Mouse (Mus musculus) CH12.LX (cell line): Measurements from ENCODE around the gene Samsn1. TPM values are rescaled to one million over a fixed set of nuclear protein-coding genes. Genes with fewer than 3 reads are reported as not detected.

Experiments used
- DNase-seq: peaks from one replicate; pipeline ENCODE4 v3.0.0-alpha.2; 2013; ENCODE audit errors: extremely low read depth
- H3K27ac ChIP-seq: 2 replicates; pipeline ENCODE4 v1.5.1; 2012; ENCODE audit warnings: low read depth, mild to moderate bottlenecking, control low read depth, moderate library complexity; ENCODE audit not compliant: insufficient read depth
- H3K27me3 ChIP-seq: replicated peaks from 2 replicates; pipeline ENCODE3; 2012; ENCODE audit warnings: inconsistent platforms
- H3K36me3 ChIP-seq, 2 experiments: replicated peaks in 1 of 2; 2 replicates each; pipeline versions ENCODE3 to v1.6.1; 2012; ENCODE audit warnings: inconsistent platforms in 1 of 2, low read length in 1 of 2, mild to moderate bottlenecking in 1 of 2, mixed read lengths in 1 of 2, moderate library complexity in 1 of 2; ENCODE audit not compliant: control insufficient read depth in 1 of 2, insufficient read depth in 1 of 2
- H3K4me1 ChIP-seq, 2 experiments: 2 replicates each; pipeline ENCODE4 v1.6.1; 2012; ENCODE audit warnings: inconsistent platforms in 1 of 2, moderate library complexity in 1 of 2; ENCODE audit not compliant: insufficient read depth in 2 of 2, control insufficient read depth in 1 of 2
- H3K4me2 ChIP-seq: 2 replicates; pipeline ENCODE4 v1.6.1; 2012; ENCODE audit warnings: low read depth, mild to moderate bottlenecking, control low read depth; ENCODE audit not compliant: poor library complexity, insufficient read depth, severe bottlenecking
- H3K4me3 ChIP-seq, 3 experiments: fragments of 150-350 bp in 1 of 3; sonication (generic) in 1 of 3; replicated peaks in 1 of 3; 2 replicates each; pipeline versions ENCODE3 to v1.5.1; 2011 to 2012; ENCODE audit warnings: low read depth in 2 of 3, low read length in 2 of 3, mild to moderate bottlenecking in 2 of 3, moderate library complexity in 2 of 3, control low read depth in 1 of 3, improper control_type of control experiment in 1 of 3, inconsistent platforms in 1 of 3, mixed read lengths in 1 of 3; ENCODE audit not compliant: poor library complexity in 1 of 3
- H3K79me2 ChIP-seq: replicated peaks from 2 replicates; pipeline ENCODE4 v1.6.1; 2012; ENCODE audit warnings: mild to moderate bottlenecking, moderate library complexity; ENCODE audit not compliant: control insufficient read depth, poor library complexity, insufficient read depth, severe bottlenecking; ENCODE audit errors: extremely low read depth
- H3K9ac ChIP-seq: 2 replicates; pipeline ENCODE4 v1.6.1; 2012; ENCODE audit warnings: low read depth, mild to moderate bottlenecking, control low read depth, moderate library complexity; ENCODE audit not compliant: insufficient read depth
- H3K9me3 ChIP-seq: replicated peaks from 2 replicates; pipeline ENCODE3; 2012; ENCODE audit warnings: low read length, inconsistent platforms, mixed read lengths
- CHD1 ChIP-seq: IDR thresholded peaks from 2 replicates; pipeline ENCODE4 v1.6.1; 2012; ENCODE audit warnings: low read depth, low read length, improper control_type of control experiment, inconsistent platforms
- CTCF ChIP-seq, 2 experiments: IDR thresholded peaks in 1 of 2; conservative IDR thresholded peaks in 1 of 2; 2 replicates each; pipeline ENCODE4 v1.5.1; 2011 to 2012; ENCODE audit warnings: low read depth in 2 of 2, low read length in 2 of 2, improper control_type of control experiment in 1 of 2, inconsistent platforms in 1 of 2, mild to moderate bottlenecking in 1 of 2, moderate library complexity in 1 of 2
- E2F4 ChIP-seq: IDR thresholded peaks from 2 replicates; pipeline ENCODE4 v1.6.1; 2011; ENCODE audit warnings: low read depth, low read length, improper control_type of control experiment; ENCODE audit not compliant: insufficient replicate concordance
- ELF1 ChIP-seq: IDR thresholded peaks from 2 replicates; pipeline ENCODE4 v1.6.1; 2014; ENCODE audit warnings: low read depth, mild to moderate bottlenecking, inconsistent platforms, low read length, improper control_type of control experiment
- EP300 ChIP-seq: IDR thresholded peaks from 2 replicates; pipeline ENCODE4 v1.6.1; 2011; ENCODE audit warnings: low read length, improper control_type of control experiment
- ETS1 ChIP-seq: conservative IDR thresholded peaks from 2 replicates; pipeline ENCODE4 v1.6.1; 2012; ENCODE audit warnings: low read depth, mild to moderate bottlenecking, inconsistent platforms, low read length, improper control_type of control experiment, moderate library complexity
- GABPA ChIP-seq: IDR thresholded peaks from 2 replicates; pipeline ENCODE4 v1.6.1; 2012; ENCODE audit warnings: low read depth, low read length, improper control_type of control experiment, inconsistent platforms; ENCODE audit not compliant: insufficient replicate concordance
- IRF4 ChIP-seq: IDR thresholded peaks from 2 replicates; pipeline ENCODE4 v1.6.1; 2014; ENCODE audit warnings: low read depth, mild to moderate bottlenecking, inconsistent platforms, low read length, improper control_type of control experiment
- KAT2A ChIP-seq: IDR thresholded peaks from 2 replicates; pipeline ENCODE4 v1.6.1; 2012; ENCODE audit warnings: low read length, improper control_type of control experiment, inconsistent platforms; ENCODE audit not compliant: insufficient replicate concordance
- MAZ ChIP-seq: IDR thresholded peaks from 2 replicates; pipeline ENCODE4 v1.6.1; 2012; ENCODE audit warnings: low read depth, mild to moderate bottlenecking, inconsistent platforms, low read length, improper control_type of control experiment, moderate library complexity
- MEF2A ChIP-seq: IDR thresholded peaks from 2 replicates; pipeline ENCODE4 v1.6.1; 2014; ENCODE audit warnings: low read depth, mild to moderate bottlenecking, inconsistent platforms, low read length, improper control_type of control experiment, borderline replicate concordance
- MXI1 ChIP-seq: IDR thresholded peaks from 2 replicates; pipeline ENCODE4 v1.6.1; 2011; ENCODE audit warnings: mild to moderate bottlenecking, low read depth, low read length, improper control_type of control experiment
- NRF1 ChIP-seq: IDR thresholded peaks from 2 replicates; pipeline ENCODE4 v1.6.1; 2014; ENCODE audit warnings: low read depth, mild to moderate bottlenecking, inconsistent platforms, low read length, improper control_type of control experiment, moderate library complexity
- POLR2A ChIP-seq: IDR thresholded peaks from 2 replicates; pipeline ENCODE4 v1.6.1; 2011; ENCODE audit warnings: low read depth, mild to moderate bottlenecking, improper control_type of control experiment, low read length
- RCOR1 ChIP-seq: conservative IDR thresholded peaks from 2 replicates; pipeline ENCODE4 v1.6.1; 2012; ENCODE audit warnings: low read depth, mild to moderate bottlenecking, inconsistent platforms, low read length, improper control_type of control experiment
- SIN3A ChIP-seq: IDR thresholded peaks from 2 replicates; pipeline ENCODE4 v1.6.1; 2012; ENCODE audit warnings: low read length, improper control_type of control experiment, inconsistent platforms
- TBP ChIP-seq: conservative IDR thresholded peaks from 2 replicates; pipeline ENCODE4 v1.6.1; 2011; ENCODE audit warnings: low read depth, low read length, improper control_type of control experiment
- USF1 ChIP-seq: IDR thresholded peaks from 2 replicates; pipeline ENCODE4 v1.6.1; 2014; ENCODE audit warnings: low read depth, mild to moderate bottlenecking, inconsistent platforms, low read length, improper control_type of control experiment
- USF2 ChIP-seq: conservative IDR thresholded peaks from 2 replicates; pipeline ENCODE4 v1.6.1; 2011; ENCODE audit warnings: low read depth, low read length, improper control_type of control experiment
- ZMIZ1 ChIP-seq: IDR thresholded peaks from 2 replicates; pipeline ENCODE4 v1.6.1; 2012; ENCODE audit warnings: low read depth, mild to moderate bottlenecking, inconsistent platforms, low read length, improper control_type of control experiment
- dilution Hi-C: fragments of 300-500 bp; cut with MboI; formaldehyde crosslinking; loops from 2 replicates; pipeline ENCODE4 v1.14.3; 2020; ENCODE audit warnings: low sequenced_read_pairs; ENCODE audit not compliant: extremely low pct_unique_long_range_greater_than_20kb, extremely low pct_ligation_motif_present
- in situ Hi-C: fragments of 300-500 bp; cut with MboI; formaldehyde crosslinking; loops from 3 replicates; pipeline ENCODE4 v1.14.3; 2019; ENCODE audit warnings: low sequenced_read_pairs, low pct_ligation_motif_present, low pct_unique_long_range_greater_than_20kb, mixed read lengths
- polyA plus RNA-seq: library from polyadenylated mRNA; unstranded; fragments of >175 nt; gene quantifications from 2 replicates; pipeline ENCODE4 v1.2.1, GENCODE M21; 2012; ENCODE audit warnings: low read depth; ENCODE audit not compliant: insufficient read length
- total RNA-seq, 2 experiments: library from RNA; depleted of rRNA; stranded (reverse); fragments of 300-350 nt in 1 of 2; fragments of >200 nt in 1 of 2; gene quantifications; 2 replicates each; pipeline ENCODE4 v1.2.3; 2012 to 2014

Gene Samsn1
- total and polyA plus RNA-seq, 3 experiments, result 27.7 to 76.9 (median 29.6) TPM

DNA sequence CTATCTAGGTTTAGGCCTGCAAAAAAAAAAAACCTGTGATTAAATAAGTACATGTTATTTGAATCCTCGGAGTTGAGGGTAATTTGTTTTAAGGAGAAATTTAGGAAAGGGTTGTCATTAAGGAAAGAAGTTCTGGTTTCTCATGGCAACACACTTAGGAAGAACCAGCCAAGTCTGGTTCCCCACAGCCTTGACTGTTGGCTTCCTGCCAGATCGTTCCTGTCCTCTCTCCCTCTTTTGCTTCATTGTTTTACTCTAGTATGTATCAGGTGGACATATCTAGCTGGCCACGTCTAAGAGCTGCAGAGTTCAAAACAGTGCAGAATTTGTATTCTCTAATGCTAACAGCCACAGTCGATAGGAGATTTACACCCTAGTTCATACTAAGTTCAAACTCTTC lies 146.2 kb downstream of the Samsn1 start:
- dilution Hi-C loops, result no loop called here
- peaks cover 32 to 52% of the 10 kb centered on the region in 2 experiments for H3K36me3 ChIP-seq

DNA sequence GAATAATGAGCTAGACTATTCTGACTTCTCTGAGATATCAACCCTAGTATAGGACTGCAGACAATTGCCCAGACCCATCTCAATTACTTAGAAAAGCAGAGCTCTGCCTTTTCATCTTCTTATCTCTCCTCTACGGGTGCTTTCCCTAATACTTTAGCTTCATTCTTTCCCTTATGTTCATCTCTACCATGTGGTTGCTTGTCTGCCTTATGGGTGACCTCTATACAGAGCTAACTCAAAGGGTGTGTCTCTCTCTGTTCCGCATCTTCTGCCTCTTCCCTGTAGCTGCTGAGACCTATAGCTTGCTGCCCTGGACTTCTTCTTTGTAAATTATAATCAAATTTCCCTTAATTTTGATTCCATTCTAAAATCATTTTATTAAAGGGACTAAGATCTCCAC lies 147.6 kb downstream of the Samsn1 start:
- Histone ChIP-seq H3K4me1 (peaks cover 3 to 20% of the 10 kb centered on the region in 2 experiments; a peak in 2 of 4 replicates), H3K9ac (no peak overlapping the region), H3K9me3 (no peaks in the 10 kb centered on the region), H3K27me3 (no peaks in the 10 kb centered on the region), H3K27ac (no peak overlapping the region), H3K36me3 (peaks cover 37 to 60% of the 10 kb centered on the region in 2 experiments), H3K4me3 (no peak overlapping the region), H3K4me2 (no peak overlapping the region), H3K79me2 (no peaks in the 10 kb centered on the region)
- in situ Hi-C loops, result no loop called here
- no peak for DNase-seq
- TF ChIP-seq MXI1 (no peak), IRF4 (no peak), RCOR1 (no peak), USF2 (no peak), MEF2A (no peak), GABPA (no peak), SIN3A (no peak), MAZ (no peak), ZMIZ1 (no peak), NRF1 (no peak), USF1 (no peak), ETS1 (no peak), ELF1 (no peak), EP300 (no peak), CHD1 (no peak), POLR2A (no peak), E2F4 (no peak), KAT2A (no peak)
- dilution Hi-C loops, result no loop called here

More for the DNA sequence above, 146.2 kb downstream of the Samsn1 start:
- H3K27ac ChIP-seq, result no peak overlapping the region
- no peaks in the 10 kb centered on the region for H3K9me3 ChIP-seq
- TF ChIP-seq KAT2A, result no peak
- TF ChIP-seq TBP, result no peak
- no peak for TF ChIP-seq MEF2A
- TF ChIP-seq CTCF (conservative IDR thresholded peaks at IDR 0.05 in 1 of 2, IDR thresholded peaks at IDR 0.05 in 1 of 2; ENCODE audit: low read depth in 2 of 2, low read length in 2 of 2), result no peak
- no peak overlapping the region for H3K9ac ChIP-seq
- in situ Hi-C loops, result no loop called here
- no peak overlapping the region for H3K4me3 ChIP-seq
- peaks cover 3 to 20% of the 10 kb centered on the region in 2 experiments; a peak in 2 of 4 replicates for H3K4me1 ChIP-seq
- H3K27me3 ChIP-seq, result no peaks in the 10 kb centered on the region
- no peak overlapping the region for H3K4me2 ChIP-seq
- H3K79me2 ChIP-seq, result no peaks in the 10 kb centered on the region
- no peak for DNase-seq
